Mouse (Mus musculus): ENCODE measurements around the gene Hmgcs1. TPM values are rescaled to one million over a fixed set of nuclear protein-coding genes. Genes with fewer than 3 reads are reported as not detected.
A peak's percentile ranks its signal among the peaks of the same experiment; 100 is the strongest.
"Not testable (repeated sequence)": the region's sequence is repeated elsewhere in the genome, so short reads cannot be mapped to it uniquely, and the experiment has no call there.

Hmgcs1 gene
- polyA plus RNA-seq (2012; rRNA removed): 234 and 317 TPM in 2 replicates

DNA sequence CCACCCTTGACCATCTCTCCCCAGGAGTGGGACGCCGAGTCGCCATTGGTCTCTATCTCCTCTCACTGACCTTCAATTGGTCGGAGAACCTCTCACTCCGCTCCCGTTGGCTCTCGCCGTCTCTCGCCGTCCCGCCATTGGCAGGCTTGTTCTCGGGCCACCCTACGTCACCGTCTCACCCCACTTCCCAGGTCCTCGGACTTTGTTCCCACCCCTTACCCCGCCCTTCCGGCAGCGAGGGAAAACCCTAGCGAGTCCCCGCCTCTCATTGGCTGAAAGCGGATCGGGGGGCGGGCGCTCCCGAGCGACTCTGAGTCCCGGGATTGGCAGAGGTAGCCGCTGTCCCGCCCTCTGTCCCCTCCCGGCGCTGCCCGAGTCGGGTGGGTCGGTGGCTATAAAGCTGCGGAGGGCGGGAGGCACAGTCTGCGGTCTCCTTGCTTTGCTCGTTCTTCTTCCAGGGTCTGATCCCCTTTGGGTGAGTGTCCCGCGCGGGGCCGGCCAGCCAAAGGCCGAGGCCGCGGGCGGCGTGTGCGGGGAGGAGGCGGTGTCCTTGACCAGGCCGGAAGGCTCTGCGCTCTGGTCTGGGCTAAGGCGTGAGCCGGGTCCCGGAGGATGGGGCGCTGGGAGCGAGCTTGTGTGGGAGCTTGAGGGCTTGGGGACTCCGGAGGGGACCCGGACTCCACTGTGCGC is at the start of gene Hmgcs1:
Hmgcs1 (plus strand) TSS at position 341 of the 690 bp plus-strand sequence.
- DNase-seq (ENCODE audit: low read depth): peak; percentile 100
- TF ChIP-seq CTCF (IDR thresholded peaks at IDR 0.05; ENCODE audit: borderline replicate concordance, extremely low read depth, insufficient read depth, insufficient read length) (no peak), POLR2A (IDR thresholded peaks at IDR 0.05; ENCODE audit: borderline replicate concordance, extremely low read depth, insufficient read depth, insufficient read length, poor library complexity, severe bottlenecking) (peak; percentile 87)

DNA sequence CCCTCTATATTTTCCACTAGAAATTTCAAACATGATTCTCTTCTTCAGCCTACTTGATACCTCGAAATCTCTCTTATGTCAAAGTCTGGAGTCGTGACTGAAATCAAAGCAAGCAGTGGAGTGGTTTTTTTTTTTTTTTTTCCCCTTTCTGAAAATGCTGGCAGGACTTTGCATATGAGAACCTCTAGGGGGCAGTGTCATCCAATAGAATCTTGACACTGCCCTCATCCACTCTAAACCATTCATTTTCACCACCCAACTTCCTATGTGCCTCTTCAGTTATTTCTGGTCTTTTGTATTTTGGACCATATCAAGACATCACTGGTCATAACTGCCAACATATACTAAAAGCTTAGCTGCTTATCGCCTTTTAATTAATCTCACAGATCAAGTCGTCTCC is 49.7 kb upstream of the Hmgcs1 start:
- peak; percentile 59; the same call in 1 of the 2 replicates for TF ChIP-seq CTCF (IDR thresholded peaks at IDR 0.05; ENCODE audit: borderline replicate concordance, extremely low read depth, insufficient read depth, insufficient read length)
- TF ChIP-seq POLR2A (IDR thresholded peaks at IDR 0.05; ENCODE audit: borderline replicate concordance, extremely low read depth, insufficient read depth, insufficient read length, poor library complexity, severe bottlenecking): no peak
- peak; percentile 74 for DNase-seq (ENCODE audit: low read depth)

DNA sequence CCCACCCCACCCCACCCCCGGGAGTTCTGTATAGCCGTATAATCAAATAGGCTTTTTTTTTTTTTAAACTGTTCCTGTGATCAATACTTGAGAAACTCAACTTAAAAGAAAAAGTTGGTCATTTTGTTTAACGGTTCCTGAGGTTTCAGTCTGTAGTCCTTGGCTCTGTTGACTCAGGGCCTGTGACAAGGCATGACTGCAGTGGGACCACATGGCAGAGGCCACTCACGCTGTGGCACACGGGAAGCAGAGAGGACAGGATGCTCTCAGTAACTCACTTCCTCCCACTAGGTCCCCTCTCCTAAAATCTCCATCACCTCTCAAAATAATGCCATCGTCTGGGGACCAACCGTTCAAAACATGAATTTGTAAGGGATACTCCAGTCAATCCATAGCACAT is 49.0 kb upstream of the Hmgcs1 start:
- TF ChIP-seq POLR2A (IDR thresholded peaks at IDR 0.05; ENCODE audit: borderline replicate concordance, extremely low read depth, insufficient read depth, insufficient read length, poor library complexity, severe bottlenecking): no peak
- no peak for TF ChIP-seq CTCF (IDR thresholded peaks at IDR 0.05; ENCODE audit: borderline replicate concordance, extremely low read depth, insufficient read depth, insufficient read length)
- no peak for DNase-seq (ENCODE audit: low read depth)

DNA sequence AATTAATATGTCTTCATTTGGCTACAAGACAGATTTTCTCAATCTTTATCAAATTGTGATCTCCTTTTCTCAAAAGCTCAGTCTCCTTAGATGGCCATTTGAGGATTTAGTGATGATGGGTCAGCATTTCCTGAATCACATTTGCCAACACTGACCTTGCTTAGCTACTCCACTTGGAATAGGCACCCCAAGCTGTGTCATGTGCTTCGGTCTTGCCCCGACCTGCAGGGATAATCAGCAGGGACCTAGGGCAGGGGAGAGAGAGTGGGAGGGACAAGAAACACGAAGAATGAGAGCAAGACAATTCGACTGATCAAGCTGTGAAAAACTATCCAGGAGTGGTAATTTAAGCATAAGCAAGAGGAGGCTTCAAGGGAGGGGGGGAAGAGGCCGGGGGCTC is 45.4 kb upstream of the Hmgcs1 start:
- no peak for TF ChIP-seq POLR2A (IDR thresholded peaks at IDR 0.05; ENCODE audit: borderline replicate concordance, extremely low read depth, insufficient read depth, insufficient read length, poor library complexity, severe bottlenecking)
- TF ChIP-seq CTCF (IDR thresholded peaks at IDR 0.05; ENCODE audit: borderline replicate concordance, extremely low read depth, insufficient read depth, insufficient read length): no peak
- no peak for DNase-seq (ENCODE audit: low read depth)

DNA sequence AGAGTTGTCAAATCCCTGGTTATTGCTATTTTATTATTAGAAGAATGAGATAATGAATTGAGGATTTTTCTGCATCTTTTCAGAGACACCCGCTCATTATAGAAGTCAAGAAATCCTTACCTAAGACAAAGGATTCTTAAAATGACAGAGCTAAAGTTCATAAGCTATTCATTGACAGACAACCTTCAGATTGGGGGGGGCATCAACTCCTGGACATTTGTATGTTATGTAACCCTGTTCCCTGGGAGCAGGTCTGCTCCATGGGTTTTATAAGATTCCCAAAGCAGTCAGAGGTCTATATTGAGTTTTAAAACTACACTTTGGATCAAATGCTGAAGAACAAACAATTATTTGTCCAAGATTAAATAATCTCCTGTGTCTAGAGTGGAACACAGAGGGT is 43.7 kb upstream of the Hmgcs1 start:
- no peak for DNase-seq (ENCODE audit: low read depth)
- TF ChIP-seq POLR2A (IDR thresholded peaks at IDR 0.05; ENCODE audit: borderline replicate concordance, extremely low read depth, insufficient read depth, insufficient read length, poor library complexity, severe bottlenecking) (no peak), CTCF (IDR thresholded peaks at IDR 0.05; ENCODE audit: borderline replicate concordance, extremely low read depth, insufficient read depth, insufficient read length) (no peak)

DNA sequence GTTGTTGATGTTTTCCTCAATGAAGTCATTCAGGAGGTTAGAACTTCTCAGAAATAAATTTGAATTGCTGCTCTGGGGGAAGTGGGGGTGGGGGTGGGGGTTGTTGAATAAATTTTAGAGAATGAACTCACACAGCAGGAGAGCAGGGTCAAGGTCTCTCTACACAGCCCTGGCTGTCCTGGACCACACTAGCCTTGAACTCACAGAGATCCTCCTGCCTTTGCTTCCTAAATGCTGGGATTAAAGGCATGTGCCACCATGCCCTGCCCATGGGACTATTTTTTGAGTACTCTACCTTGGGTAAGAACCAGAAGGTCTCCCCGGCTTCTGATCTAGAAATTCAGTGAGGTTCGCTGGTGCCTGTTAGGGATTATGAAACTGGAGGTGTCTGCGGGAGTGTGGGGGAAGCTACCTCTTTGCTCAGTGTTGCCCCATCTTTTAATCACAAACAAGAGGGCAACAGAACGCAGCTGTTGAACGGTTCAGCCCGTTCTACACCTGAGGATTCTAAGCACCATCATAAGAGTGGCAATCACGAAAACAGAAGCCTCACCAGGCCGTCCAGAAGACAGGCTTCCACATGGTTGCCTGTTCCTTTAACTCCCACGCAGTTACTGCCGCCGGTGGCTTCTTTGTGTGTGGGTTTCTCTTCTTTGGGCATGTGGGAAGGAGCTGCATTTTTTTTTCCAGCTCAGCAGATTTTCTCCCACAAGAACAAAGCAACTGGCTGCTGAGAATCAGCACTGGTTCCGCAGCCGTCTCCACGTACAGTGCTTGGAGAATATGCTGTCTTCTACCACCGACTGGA is 41.1 kb upstream of the Hmgcs1 start:
- peak; percentile 67 for DNase-seq (ENCODE audit: low read depth)
- TF ChIP-seq POLR2A (IDR thresholded peaks at IDR 0.05; ENCODE audit: borderline replicate concordance, extremely low read depth, insufficient read depth, insufficient read length, poor library complexity, severe bottlenecking): no peak
- TF ChIP-seq CTCF (IDR thresholded peaks at IDR 0.05; ENCODE audit: borderline replicate concordance, extremely low read depth, insufficient read depth, insufficient read length): no peak

DNA sequence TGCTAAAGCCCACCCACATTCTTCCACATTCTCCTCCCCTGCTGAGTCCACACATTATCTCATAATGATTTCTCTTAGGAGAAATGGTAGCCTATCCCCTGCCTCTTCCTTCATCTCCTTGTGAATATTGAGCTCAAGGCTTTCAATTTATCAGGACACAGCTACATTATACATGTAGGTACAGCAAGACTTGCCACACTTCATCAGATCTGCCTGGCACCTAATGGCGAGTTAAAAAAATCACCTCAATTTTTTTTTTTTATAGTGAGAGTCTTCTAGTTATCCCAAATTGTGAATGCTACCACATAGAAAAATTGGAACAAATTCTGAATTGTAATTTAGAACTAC is 40.5 kb upstream of the Hmgcs1 start:
- DNase-seq (ENCODE audit: low read depth): no peak

DNA sequence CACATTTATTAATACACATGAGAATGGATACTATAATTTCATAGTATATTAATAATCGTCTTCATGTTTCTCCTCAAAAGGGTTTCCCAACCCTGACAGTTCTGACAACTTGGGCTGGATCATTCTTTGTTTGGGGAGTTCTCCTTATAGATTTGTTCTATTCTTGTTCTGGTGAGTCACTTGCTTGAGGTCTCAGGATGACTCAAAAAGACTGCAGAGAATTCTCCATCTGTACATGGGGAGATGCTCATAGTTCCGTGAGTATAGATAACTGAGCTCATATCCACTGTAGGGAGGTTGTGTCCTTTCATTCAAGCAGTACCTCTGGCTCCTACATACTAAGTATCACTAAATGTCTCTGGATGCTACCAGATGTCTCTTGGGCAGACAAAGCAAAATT is 35.4 kb upstream of the Hmgcs1 start:
- DNase-seq (ENCODE audit: low read depth): no peak
- TF ChIP-seq POLR2A (IDR thresholded peaks at IDR 0.05; ENCODE audit: borderline replicate concordance, extremely low read depth, insufficient read depth, insufficient read length, poor library complexity, severe bottlenecking) (no peak), CTCF (IDR thresholded peaks at IDR 0.05; ENCODE audit: borderline replicate concordance, extremely low read depth, insufficient read depth, insufficient read length) (no peak)

More for the DNA sequence above, 40.5 kb upstream of the Hmgcs1 start:
- TF ChIP-seq POLR2A (IDR thresholded peaks at IDR 0.05; ENCODE audit: borderline replicate concordance, extremely low read depth, insufficient read depth, insufficient read length, poor library complexity, severe bottlenecking) (no peak), CTCF (IDR thresholded peaks at IDR 0.05; ENCODE audit: borderline replicate concordance, extremely low read depth, insufficient read depth, insufficient read length) (no peak)

DNA sequence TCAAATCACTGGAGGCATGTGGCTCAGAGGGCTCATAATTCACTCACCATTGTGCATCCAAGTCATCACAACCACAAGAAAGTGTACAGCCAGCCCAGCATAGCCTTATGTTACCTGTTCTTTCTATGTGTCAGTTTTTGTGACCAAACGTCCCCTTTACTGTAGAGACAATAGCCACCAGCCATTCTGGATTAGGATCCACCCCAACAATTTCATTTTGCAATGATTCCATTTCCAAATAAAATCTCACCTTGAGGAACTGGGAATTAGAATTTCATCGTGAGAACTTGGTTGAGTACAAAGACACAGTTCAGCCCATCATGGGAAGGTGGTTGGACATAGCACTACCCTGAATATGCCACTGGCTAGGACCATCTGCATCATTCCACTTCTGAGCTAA is 33.9 kb upstream of the Hmgcs1 start:
- DNase-seq (ENCODE audit: low read depth): no peak
- TF ChIP-seq CTCF (IDR thresholded peaks at IDR 0.05; ENCODE audit: borderline replicate concordance, extremely low read depth, insufficient read depth, insufficient read length): no peak
- no peak for TF ChIP-seq POLR2A (IDR thresholded peaks at IDR 0.05; ENCODE audit: borderline replicate concordance, extremely low read depth, insufficient read depth, insufficient read length, poor library complexity, severe bottlenecking)

DNA sequence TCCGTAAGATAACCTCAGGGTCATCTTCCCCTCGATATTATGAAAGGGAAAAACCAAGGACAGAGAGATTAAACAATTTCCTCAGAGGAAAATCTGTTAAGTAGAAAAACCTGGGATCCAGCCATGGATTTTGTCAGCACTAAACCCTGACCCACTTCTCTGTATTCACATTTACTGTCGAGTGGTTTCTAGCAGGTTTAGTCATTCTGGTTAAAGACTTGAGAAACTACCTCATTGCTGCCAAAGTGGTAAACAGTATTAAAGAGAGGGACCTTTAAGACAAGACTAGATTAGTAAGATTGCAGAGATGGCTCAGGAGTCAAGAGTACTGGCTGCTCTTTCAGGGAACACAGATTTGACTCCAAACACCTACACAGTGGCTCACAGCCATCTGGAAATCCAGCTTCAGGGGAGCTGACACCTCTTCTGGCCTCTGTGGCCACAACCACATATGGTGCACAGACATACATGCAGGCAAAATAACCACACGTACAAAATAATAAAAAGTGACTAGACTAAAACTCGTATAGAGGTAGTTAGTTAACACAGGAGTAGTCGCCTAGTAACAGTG is 33.2 kb upstream of the Hmgcs1 start:
- no peak for TF ChIP-seq CTCF (IDR thresholded peaks at IDR 0.05; ENCODE audit: borderline replicate concordance, extremely low read depth, insufficient read depth, insufficient read length)
- DNase-seq (ENCODE audit: low read depth): no peak

DNA sequence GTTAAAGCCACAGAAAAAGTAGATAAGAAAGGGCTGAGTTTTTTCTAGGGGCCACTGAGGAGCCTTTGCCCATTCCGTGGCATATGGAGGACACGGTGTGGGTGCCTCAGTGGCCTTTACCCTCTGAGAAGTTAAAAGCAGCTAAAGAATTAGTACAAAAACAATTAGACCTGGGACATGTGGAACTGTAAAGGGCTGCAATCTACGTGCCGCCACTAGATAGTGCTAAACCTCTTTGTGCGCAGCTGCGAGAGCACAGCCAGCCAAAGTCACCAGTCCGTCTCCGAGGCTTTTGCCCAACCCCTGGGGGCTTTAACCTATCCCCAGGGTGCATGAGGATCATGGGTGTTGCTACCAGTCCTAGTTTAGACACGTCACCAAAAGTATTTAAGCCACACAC is 28.8 kb upstream of the Hmgcs1 start:
- not testable (repeated sequence) for DNase-seq (ENCODE audit: low read depth)

DNA sequence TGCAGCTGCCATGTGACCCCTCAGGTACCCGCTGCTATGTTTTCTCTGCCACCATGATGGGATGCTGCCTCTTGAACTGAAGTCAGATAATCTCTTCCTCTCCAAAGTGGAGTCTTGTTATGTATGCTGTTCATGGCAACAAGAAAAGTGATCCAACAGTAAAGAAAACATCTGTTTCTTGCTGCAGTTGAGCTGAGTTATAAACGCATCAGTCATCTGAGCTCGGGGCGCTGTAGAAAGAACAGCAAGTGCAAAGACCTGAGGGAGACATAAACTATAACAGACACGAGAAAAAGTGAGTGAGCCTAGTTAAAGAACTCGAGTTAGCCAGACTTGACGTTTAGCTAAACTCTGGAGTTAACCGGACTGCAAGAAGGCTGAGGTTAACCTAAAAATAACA is 11.4 kb upstream of the Hmgcs1 start:
- no peak for DNase-seq (ENCODE audit: low read depth)
- TF ChIP-seq POLR2A (IDR thresholded peaks at IDR 0.05; ENCODE audit: borderline replicate concordance, extremely low read depth, insufficient read depth, insufficient read length, poor library complexity, severe bottlenecking): no peak
- TF ChIP-seq CTCF (IDR thresholded peaks at IDR 0.05; ENCODE audit: borderline replicate concordance, extremely low read depth, insufficient read depth, insufficient read length): no peak
